Mouse (Mus musculus) midbrain, embryonic 12.5 days (tissue): Measurements from ENCODE around the gene Olfr849. TPM values are rescaled to one million over a fixed set of nuclear protein-coding genes. Genes with fewer than 3 reads are reported as not detected.

ENCODE experiments used
- ATAC-seq: fragments of 200-750 bp; cut with Nextera tagmentation; 2 replicates; pipeline ENCODE4 v1.8.0; 2017; ENCODE audit warnings: low read depth, moderate TSS enrichment, moderate library complexity; ENCODE audit not compliant: low FRiP score
- H3K27ac ChIP-seq: fragments of 300-500 bp; sonication (generic); replicated peaks from 2 replicates; pipeline ENCODE4 v1.5.1; 2016; ENCODE audit warnings: mild to moderate bottlenecking
- H3K27me3 ChIP-seq: fragments of 300-500 bp; sonication (generic); 2 replicates; pipeline ENCODE4 v1.6.1; 2016; ENCODE audit warnings: mild to moderate bottlenecking
- H3K36me3 ChIP-seq: fragments of 300-500 bp; sonication (generic); 2 replicates; pipeline ENCODE4 v1.6.1; 2016
- H3K4me1 ChIP-seq: fragments of 300-500 bp; sonication (generic); 2 replicates; pipeline ENCODE4 v1.6.1; 2016
- H3K4me2 ChIP-seq: fragments of 300-500 bp; sonication (generic); replicated peaks from 2 replicates; pipeline ENCODE4 v1.6.1; 2016; ENCODE audit warnings: mild to moderate bottlenecking, moderate library complexity
- H3K4me3 ChIP-seq: fragments of 300-500 bp; sonication (generic); 2 replicates; pipeline ENCODE4 v1.5.1; 2016; ENCODE audit warnings: mild to moderate bottlenecking
- H3K9ac ChIP-seq: fragments of 300-500 bp; sonication (generic); replicated peaks from 2 replicates; pipeline ENCODE4 v1.6.1; 2016; ENCODE audit warnings: mild to moderate bottlenecking, moderate library complexity
- H3K9me3 ChIP-seq: fragments of 300-500 bp; sonication (generic); 2 replicates; pipeline ENCODE4 v1.6.1; 2016; ENCODE audit warnings: mild to moderate bottlenecking
- WGBS: fragments of 180-500 bp; shearing (Covaris S2); methylation state at CpG from one replicate; pipeline ENCODE4 v1.1.7; 2016; 5-methylcytosine and 5-hydroxymethylcytosine counted together
- polyA plus RNA-seq: library from polyadenylated mRNA; unstranded; fragments of >200 nt; fragmentation: Nextera tagmentation; extraction: Ambion mirVana; gene quantifications from 2 replicates; pipeline ENCODE4 v1.2.1, GENCODE M21; 2016

Gene Olfr849
- polyA plus RNA-seq: not detected in 2 replicates

- Histone ChIP-seq H3K4me3 (no peak within 1 kb of the TSS), H3K9me3 (peaks cover 42% of the 10 kb centered on the region), H3K27ac (no peak within 1 kb of the TSS), H3K4me2 (no peak within 1 kb of the TSS), H3K9ac (no peak within 1 kb of the TSS), H3K36me3 (no peaks in the 10 kb centered on the region), H3K27me3 (no peaks in the 10 kb centered on the region), H3K4me1 (no peaks in the 10 kb centered on the region)
- 74% methylated on average over 2 of the region's 2 CpGs for WGBS
- no peak for ATAC-seq
Measured at GRCm38 (mm10) chr9:19439966-19440365, at the start of gene Olfr849. Olfr849 (plus strand) TSS chr9:19440266.

- no peaks in the 10 kb centered on the region for H3K4me1 ChIP-seq
- H3K36me3 ChIP-seq: no peaks in the 10 kb centered on the region
- no peak within 1 kb of the TSS for H3K27ac ChIP-seq
- H3K9me3 ChIP-seq: peaks cover 8% of the 10 kb centered on the region; the same call in 1 of the 2 replicates
- no peak within 1 kb of the TSS for H3K9ac ChIP-seq
- H3K4me3 ChIP-seq: no peak within 1 kb of the TSS
- ATAC-seq: no peak
- no peaks in the 10 kb centered on the region for H3K27me3 ChIP-seq
- no peak within 1 kb of the TSS for H3K4me2 ChIP-seq
Measured at GRCm38 (mm10) chr9:19478148-19478547, 38.1 kb downstream of the Olfr849 start, which contains the start of gene Olfr850. Olfr850 (minus strand) TSS chr9:19478248.

GRCm38 (mm10) chr9:19492995-19493394, 52.9 kb downstream of the Olfr849 start, which contains the start of gene Olfr851:
Olfr851 (plus strand) TSS chr9:19493295.
- peaks cover 10% of the 10 kb centered on the region; the same call in 1 of the 2 replicates for H3K9me3 ChIP-seq
- H3K4me1 ChIP-seq: no peaks in the 10 kb centered on the region
- H3K4me2 ChIP-seq: no peak within 1 kb of the TSS
- H3K36me3 ChIP-seq: no peaks in the 10 kb centered on the region
- H3K27me3 ChIP-seq: no peaks in the 10 kb centered on the region
- H3K27ac ChIP-seq: no peak within 1 kb of the TSS
- no peak within 1 kb of the TSS for H3K9ac ChIP-seq
- H3K4me3 ChIP-seq: no peak within 1 kb of the TSS
- ATAC-seq: no peak

Other genes starting within 250 kb of the Olfr849 start
- not detected in 2 replicates for gene Olfr843, start 188.3 kb upstream of the Olfr849 start, polyA plus RNA-seq
- gene Olfr844, start 123.9 kb upstream of the Olfr849 start, polyA plus RNA-seq: not detected in 2 replicates
- gene Olfr845, start 103.8 kb upstream of the Olfr849 start, polyA plus RNA-seq: not detected in 2 replicates
- not detected in 2 replicates for gene Olfr846, start 76.3 kb upstream of the Olfr849 start, polyA plus RNA-seq
- gene Olfr847, start 61.6 kb upstream of the Olfr849 start, polyA plus RNA-seq: not detected in 2 replicates
- gene Olfr850, start 38.0 kb downstream of the Olfr849 start, polyA plus RNA-seq: not detected in 2 replicates
- gene Olfr851, start 53.0 kb downstream of the Olfr849 start, polyA plus RNA-seq: not detected in 2 replicates
- not detected in 2 replicates for gene Olfr853, start 100.8 kb downstream of the Olfr849 start, polyA plus RNA-seq
- gene Olfr854, start 127.1 kb downstream of the Olfr849 start, polyA plus RNA-seq: not detected in 2 replicates
- gene Olfr855, start 142.4 kb downstream of the Olfr849 start, polyA plus RNA-seq: not detected in 2 replicates
- 45.9 and 47.4 TPM in 2 replicates for gene Zfp317, start 181.8 kb downstream of the Olfr849 start, polyA plus RNA-seq